Mouse (Mus musculus) embryo, embryonic 10 days (tissue): ENCODE data around the gene Mcm3ap.
A peak's percentile ranks its signal among the peaks of the same experiment; 100 is the strongest.

Experiments used
- DNase-seq: peaks from one replicate; pipeline ENCODE4 v3.0.0-alpha.2; 2015; ENCODE audit warnings: low spot score

Gene Mcm3ap

GRCm38 (mm10) chr10:76495501-76495900 is 26.8 kb downstream of the Mcm3ap start:
- no peak for DNase-seq

GRCm38 (mm10) chr10:76496366-76496765 is 27.6 kb downstream of the Mcm3ap start:
- no peak for DNase-seq

- no peak for DNase-seq
Measured at GRCm38 (mm10) chr10:76497522-76497921, 28.8 kb downstream of the Mcm3ap start.

- no peak for DNase-seq
Measured at GRCm38 (mm10) chr10:76504271-76504943, 35.7 kb downstream of the Mcm3ap start.

- DNase-seq, result no peak
Measured at GRCm38 (mm10) chr10:76505865-76506264, 37.1 kb downstream of the Mcm3ap start.

- DNase-seq, result peak; percentile 93
Measured at GRCm38 (mm10) chr10:76512965-76513583, 44.3 kb downstream of the Mcm3ap start.

GRCm38 (mm10) chr10:76530922-76531321 is 62.2 kb downstream of the Mcm3ap start:
- no peak for DNase-seq

GRCm38 (mm10) chr10:76531375-76531774 is 62.6 kb downstream of the Mcm3ap start, which contains the start of gene Lss:
Gene Lss, plus strand, starts transcription at chr10:76531588.
- peak; percentile 98 for DNase-seq

- DNase-seq, result no peak
Measured at GRCm38 (mm10) chr10:76531828-76532227, 63.1 kb downstream of the Mcm3ap start.

- no peak for DNase-seq
Measured at GRCm38 (mm10) chr10:76535526-76535925, 66.8 kb downstream of the Mcm3ap start.

GRCm38 (mm10) chr10:76537619-76538018 is 68.9 kb downstream of the Mcm3ap start:
- DNase-seq, result no peak

GRCm38 (mm10) chr10:76541336-76542085 is 72.8 kb downstream of the Mcm3ap start:
- no peak for DNase-seq

- no peak for DNase-seq
Measured at GRCm38 (mm10) chr10:76542636-76543375, 74.1 kb downstream of the Mcm3ap start.

- DNase-seq, result no peak
Measured at GRCm38 (mm10) chr10:76546566-76546965, 77.8 kb downstream of the Mcm3ap start.

- no peak for DNase-seq
Measured at GRCm38 (mm10) chr10:76548218-76548617, 79.5 kb downstream of the Mcm3ap start.

GRCm38 (mm10) chr10:76550458-76550857 is 81.7 kb downstream of the Mcm3ap start:
- no peak for DNase-seq

GRCm38 (mm10) chr10:76551556-76551955 is 82.8 kb downstream of the Mcm3ap start:
- DNase-seq, result no peak

GRCm38 (mm10) chr10:76554061-76554460 is 85.3 kb downstream of the Mcm3ap start:
- DNase-seq, result no peak

- no peak for DNase-seq
Measured at GRCm38 (mm10) chr10:76561972-76562371, 93.2 kb downstream of the Mcm3ap start, which contains the start of gene Spatc1l. Gene Spatc1l, plus strand, starts transcription at chr10:76562272.
